Mouse (Mus musculus) adrenal gland, adult 8-10 months (tissue): ENCODE measurements around the gene P4htm. TPM values are rescaled to one million over a fixed set of nuclear protein-coding genes. Genes with fewer than 3 reads are reported as not detected.

Experiments used
- DNase-seq: peaks from one replicate; pipeline ENCODE4 v3.0.0; 2022
- total RNA-seq, 4 experiments: library from RNA; stranded (reverse); gene quantifications; 2 replicates each; pipeline ENCODE4 v1.2.4; 2022

Gene P4htm
- total RNA-seq, 4 experiments from 2014 or later: 7.4 to 14.7 (median 11.6) TPM

DNA sequence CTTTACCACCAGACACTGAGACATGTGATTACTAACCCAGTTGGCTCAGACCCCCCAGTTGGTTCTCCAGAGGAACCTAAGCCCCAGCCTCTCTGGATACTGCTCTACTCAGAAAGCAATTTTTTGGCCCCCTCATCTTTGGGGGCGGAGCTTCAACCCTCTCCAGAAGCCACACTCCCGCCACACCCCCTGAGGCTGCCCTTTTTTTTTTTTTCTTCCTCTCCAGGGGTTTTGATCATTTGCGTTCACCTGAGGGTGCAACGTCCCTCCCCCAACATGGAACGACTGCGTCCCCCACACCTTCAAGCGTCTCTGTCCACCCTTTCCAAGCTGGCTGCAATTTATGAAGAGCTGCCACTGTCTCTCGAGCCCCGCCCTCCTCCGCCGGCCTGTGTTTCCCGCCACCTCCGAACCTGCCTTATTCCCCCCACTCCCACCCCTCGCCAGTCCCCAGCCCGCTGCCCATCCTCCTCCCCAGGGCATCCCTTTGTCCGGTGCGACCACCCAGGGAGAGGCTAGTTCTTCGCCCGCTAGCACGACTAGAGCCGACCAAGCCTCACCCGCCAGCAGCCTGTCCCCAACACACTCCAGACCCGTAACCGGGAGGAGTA is 19.4 kb downstream of the P4htm start:
- peak; percentile 54 for DNase-seq

DNA sequence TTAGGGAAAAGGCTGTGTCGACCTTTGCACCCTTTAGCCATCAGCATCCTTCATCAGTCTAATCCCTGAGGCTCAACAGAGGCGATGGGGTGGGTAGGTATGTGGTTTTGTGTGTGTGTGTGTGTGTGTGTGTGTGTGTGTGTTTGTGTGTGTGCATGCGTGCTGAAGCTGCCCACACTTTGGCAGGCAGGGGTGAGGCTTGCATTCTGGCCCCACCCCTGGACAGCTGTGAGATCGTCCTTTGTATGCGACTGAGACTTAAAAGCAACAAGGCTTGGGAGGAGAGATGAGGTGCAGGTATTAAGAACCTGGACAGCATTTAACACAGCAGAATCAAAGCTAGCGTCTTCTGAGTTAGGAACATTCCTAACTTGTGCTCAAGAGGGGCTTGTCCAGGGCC is 20.4 kb downstream of the P4htm start:
- DNase-seq: no peak

DNA sequence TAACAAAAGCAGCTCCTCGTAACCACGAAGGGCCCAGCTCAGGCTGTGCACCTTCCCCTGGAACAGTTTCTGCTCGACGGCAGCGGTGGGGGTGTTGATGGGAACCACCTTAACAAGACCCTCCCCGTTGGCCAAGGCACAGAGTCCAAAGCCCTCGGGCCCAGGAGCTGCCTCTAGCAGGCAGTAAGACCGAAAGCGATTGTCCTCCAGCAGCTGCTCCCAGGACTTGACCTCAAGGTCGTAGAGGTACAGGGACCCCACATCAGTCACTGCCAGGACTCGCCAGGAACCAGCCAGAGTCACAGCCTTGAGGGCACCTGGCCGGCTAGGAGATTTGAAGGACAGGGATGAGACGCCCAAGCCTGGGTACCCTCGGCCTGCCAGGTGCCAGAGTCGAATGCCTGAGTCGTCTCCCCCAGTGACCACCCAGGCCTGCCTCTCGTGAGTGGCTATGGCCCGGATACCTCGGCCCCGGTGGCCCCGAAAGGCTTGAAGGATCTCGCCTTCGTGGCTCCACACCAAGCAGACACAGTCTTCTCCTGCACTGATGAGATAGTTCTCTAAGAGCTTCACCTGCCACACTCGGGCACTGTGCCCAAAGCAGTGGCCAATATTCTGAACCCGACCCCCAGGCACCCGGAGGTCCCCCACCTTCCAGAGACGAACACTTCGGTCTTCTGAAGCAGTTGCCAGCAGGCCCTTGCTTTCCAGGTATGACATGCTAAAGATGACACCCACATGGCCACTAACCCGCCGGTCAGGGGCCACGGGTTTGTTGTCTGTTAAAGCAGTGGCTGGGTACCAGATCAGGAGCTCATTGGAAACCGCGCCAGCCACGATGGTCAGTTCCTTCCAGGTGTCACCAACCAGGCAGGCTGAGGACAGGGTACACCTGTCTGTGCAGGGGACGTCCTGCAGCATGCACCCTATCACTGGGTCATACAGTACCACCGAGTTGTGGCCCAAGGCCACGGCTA is 21.9 kb downstream of the P4htm start:
- DNase-seq: no peak

DNA sequence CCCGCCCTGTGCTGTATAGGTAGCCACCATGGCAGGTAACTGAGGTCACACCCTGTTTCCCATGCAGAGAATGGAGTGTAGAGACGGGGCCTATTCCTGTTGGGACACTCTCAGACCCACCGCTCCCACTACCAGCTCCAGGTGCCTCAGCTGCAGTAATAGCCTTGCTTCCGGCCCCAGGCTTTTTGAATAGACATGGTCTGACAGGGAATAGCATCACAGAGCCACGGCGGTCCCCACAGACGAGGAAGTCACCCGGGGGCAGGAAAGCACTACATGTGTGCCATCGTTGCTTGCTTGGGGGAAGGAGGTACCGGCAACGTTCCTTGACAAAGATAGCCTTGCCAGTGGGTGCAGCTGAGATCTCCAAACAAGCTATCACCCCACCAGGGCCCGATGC is 22.5 kb downstream of the P4htm start:
- no peak for DNase-seq

DNA sequence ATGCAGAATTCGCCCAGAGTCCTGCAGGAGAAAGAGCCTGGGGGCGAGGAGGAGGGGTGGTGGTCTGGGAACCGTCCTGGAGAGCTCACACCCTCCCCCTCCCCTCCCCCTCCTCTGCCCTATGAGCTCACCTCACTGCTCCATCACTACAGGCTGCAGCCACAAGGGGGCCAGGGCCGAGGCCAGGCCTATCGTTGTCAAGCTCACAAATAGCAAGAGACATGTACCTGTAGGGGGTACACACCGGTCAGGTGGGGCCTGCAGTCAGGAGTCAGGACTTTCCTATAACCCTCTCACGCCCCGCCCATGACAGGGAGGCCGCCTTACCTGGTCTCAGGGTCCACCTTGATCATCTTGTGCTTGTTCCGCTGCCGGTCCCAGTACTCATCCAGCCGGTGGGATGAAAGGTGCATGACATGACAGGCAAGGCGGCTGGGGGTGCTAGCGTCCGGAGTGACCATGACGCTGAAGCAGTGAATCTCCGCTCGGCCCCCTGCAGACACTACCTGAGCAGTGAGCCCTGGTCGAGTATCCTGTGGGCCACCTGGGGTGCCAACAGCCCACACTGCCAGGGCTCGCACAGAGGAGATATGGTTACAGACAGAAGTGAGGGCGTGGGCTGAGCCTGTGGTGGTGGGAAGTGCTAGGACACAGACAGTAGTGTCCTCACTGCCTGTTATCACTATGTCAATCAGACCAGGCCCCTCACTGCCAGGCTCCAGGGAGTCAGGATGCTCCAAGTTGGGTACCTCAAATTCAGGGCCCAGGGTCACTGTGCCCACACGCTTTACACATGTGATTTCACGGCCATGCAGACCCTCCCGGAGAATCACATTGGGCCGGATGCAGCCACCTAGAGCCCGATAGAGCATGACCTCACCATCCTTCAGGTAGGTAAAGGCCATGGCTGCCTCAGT is 23.4 kb downstream of the P4htm start:
- DNase-seq: no peak

DNA sequence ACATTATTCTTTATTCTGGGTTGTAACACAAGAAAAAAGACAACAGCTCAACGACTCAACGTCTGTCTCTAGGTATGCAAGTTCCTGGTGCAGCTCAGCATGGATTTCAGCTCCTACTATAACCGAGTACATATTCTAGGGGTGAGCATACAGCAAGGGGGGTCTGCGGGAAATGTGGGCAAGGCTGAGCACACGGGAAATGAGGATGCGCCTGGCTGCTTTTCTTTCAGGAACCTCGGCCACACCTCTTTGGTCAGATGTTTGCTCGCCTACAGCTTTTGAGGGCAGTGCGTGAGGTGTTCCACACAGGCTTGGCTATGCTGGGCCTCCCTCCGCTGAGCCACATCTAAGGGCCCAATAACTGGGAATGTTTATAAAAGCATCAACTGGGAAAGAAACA is 25.1 kb downstream of the P4htm start:
- DNase-seq: no peak

DNA sequence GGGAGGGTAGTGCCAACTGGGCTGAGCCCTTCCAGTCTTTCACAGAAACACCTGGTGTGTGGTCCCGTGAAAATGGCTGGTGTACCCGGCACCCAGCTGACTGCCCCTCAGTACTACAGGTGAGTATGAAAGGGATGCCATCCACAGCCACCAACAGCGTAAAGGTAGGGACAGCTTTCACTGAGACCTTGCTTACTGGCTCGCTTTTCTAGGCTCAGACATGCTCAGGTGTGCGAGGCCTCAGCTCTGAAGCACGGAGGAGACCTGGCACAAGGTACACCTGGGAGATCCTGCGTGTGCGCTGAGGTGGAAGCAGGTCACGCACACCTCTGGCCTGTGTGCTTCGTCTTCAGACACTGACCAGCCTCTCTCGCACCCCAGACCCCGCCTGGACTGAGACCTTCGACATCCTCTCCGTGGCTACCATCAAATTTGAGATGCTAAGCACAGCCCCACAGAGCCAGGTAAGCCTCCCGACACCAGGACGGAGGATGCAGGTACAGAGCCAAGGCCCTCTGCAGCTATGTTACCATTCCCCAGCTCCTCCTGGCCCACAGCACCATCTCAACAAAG is 26.0 kb downstream of the P4htm start:
- no peak for DNase-seq

DNA sequence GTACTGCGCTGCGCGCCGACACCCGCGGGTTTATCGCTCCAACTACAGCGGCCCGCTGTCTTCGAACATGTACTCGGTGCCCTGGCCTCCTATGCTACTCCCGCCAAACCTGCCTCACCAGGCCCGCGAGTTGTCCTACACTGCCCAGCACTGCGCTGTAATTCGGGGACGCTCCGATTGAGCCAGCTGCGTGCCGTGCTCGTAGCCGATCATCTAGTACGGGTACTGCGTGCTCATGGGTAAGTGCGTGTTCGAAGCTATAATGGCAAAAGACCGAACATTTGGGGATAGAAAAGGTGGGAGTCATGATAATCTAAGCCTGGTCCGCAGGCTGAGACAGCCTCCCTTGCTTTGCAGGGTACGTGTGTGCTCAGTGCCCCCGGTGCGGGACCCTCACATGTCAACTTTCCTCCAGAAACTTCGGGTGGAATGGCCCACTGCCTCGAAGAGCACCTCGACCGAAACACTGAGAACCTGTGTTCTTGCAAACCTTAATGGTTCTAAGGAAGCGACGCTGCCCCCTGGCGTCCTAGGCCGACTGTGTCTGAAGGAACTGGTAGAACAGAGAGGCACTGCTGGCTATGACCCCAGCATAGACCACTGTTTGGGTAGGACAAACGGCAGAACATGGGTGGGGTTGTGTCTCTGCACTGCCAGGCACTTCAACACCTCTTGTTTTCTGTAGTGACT is 27.1 kb downstream of the P4htm start:
- peak; percentile 58 for DNase-seq

DNA sequence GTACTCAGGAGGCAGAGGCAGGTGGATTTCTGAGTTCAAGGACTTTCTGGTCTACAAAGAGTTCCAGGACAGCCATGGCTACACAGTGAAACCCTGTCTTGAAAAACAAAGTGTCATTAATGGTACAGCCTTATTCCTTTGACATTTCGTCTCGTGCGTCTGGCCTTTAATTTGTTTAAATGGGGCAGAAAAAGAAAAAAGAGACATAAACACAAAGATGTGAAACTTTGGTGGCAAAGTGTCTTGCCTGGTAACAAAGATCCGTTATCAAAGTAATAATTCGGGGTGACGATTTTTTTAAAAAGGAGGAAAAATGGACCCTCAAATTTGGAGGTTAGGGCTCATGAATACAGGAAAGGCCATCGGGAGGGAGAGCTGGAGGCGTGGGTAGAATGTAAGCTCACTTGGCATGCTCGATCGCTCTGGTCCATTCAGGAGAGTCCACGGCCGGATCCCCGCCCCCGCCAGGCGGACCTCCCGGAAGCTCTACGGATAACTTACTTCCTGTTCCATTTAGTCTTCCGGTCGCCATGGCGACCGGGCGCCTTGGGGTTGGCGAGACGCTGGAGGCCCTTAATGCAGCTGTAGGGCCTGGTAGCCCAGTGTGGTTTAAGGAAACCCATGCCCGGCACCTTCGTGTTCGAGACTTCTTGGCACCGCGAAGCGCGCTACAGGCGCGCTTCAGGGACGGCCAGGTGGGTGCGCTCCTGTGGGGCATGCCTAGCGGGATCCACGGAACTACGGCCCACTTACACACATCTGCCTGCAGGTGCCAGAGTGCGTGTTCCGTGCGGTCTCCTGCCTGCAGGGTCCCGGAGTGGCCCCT is 27.9 kb downstream of the P4htm start, which contains the start of gene Dalrd3:
Gene Dalrd3 (plus strand): TSS at position 506 of the 826 bp plus-strand sequence.
- peak; percentile 93 for DNase-seq

DNA sequence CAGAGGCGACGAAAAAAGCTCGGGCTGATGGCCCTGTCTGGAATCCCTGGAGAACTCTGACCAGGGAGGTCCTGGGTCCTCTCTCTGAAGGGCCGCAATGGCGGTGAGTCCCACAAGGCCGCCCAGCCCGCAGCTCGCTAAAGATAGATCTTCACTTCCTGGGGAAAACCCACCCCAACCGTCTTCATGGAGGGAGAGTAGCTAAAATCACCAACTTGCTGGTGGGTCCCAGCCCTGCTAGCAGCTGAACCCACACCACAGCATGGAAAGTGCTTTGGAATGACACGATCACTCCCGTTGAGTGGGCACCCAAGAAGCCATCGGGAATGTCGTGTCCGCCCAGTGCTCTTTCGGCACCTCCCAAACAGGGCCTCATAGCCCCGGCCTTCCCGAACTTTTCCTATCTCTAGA is 29.0 kb downstream of the P4htm start:
- DNase-seq: no peak

DNA sequence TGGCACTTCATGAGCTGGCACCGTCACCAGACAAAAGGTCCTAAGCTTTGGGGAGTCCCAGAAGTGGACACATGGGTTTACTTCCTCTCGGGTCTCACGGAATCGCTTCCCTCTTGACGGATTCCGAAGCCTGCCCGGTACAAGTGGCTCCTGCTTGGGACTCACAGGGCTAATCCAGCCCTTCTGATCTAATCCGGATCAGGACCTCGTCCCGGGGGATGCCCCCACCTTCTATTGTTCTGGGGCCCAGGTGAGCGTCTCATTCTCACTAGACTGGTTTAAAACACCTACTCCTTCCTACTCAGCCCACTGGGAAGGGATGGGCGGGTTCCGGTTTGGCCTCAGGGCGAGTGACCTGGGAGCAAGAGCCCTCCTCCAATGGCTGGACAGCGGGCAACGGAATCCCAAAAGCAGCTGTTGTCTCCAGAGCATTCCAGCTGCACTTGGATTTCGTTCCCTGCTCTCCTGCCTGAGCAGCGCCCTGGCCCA is 29.5 kb downstream of the P4htm start:
- no peak for DNase-seq

DNA sequence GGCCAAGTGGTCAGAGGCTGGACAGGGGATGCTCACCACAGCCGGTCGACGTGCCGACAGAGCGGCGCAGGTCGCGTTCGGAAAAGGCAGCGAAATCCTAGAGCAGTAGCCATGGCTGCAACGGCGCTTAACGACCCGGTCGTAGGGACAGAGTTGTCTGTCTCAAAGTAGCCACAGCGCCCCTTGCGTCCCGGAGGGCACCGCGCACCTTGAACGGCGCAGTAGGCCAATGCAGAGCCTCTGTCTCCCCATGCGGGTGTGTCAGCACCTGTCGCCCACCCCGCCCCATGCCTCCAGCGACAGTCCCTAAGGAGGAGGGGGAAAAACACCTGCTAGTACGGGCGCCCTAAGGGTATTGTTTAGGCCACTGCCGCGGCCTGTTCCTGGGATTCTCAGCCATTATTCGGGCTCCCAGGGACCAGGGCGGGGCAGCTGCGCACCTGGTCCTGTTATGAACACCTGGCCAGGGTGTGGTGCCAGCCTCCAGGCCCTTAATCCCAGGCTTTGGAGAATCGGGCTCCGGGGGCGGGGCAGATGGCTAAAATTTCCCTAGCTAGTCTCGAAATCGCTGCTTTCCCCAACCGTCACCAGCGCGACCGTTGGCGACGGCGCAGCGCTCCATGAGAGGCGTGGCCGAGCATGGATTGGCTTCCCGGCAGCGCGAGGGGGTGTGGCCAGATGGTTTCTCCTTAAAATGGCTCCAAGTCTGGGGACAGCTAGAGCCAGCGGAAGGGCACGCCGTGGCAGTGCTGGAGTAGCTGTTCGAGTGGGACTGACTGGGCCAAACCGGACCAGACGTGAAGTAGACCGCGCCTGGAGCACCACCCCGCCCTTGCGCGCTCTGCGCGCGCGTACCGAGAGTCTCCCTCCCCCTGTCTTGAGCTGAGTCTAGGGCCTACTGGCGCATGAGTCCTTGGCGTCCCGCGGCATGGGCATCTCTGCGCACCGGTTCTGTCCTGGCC is 30.4 kb downstream of the P4htm start, which contains the start of gene Ndufaf3:
Gene Ndufaf3 (minus strand): TSS at position 620 of the 962 bp plus-strand sequence.
- DNase-seq: peak; percentile 94

DNA sequence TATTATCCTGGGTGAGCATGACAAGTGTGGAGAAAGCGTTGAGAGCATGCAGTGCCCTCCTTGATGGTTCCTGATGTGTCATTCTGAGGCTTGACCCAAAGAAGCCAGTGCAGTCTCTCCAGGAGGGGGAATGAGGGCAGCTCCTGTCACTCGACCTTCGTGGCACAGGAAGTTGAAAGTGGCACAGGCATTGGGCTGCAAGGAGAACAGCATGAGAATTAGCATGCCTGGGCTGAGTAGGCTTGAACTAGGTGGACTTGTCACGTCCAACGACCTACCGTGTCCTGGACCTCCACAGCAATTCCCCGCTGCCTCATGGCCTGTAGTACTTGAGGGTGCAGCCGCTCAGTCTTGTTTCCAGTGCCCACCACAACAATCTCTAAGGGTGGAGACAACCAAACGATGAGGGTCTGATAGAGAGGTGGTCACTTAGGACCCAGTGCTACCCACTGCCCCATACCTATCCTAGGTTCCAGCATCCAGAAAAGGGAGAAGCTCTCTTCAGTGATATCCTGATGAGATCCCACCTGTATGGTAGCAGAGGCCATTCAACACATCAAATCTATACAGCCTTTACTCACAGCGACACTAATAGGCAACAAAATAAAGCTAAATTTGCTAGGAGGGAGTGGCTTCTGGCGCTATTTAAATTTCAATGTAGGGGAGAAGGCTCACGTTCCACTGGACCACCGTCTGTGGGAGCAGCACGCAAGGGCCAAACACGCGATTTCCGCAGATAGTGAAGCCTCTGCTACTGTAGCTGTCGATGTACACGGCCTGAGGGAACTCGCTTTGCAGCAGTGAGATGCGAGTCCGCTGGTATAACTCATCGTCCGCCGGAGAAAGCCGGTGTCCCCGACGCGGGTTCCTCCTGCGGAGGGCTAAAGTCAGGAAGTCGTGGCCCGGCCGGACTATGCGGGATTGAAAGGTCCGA is 31.3 kb downstream of the P4htm start:
- no peak for DNase-seq

DNA sequence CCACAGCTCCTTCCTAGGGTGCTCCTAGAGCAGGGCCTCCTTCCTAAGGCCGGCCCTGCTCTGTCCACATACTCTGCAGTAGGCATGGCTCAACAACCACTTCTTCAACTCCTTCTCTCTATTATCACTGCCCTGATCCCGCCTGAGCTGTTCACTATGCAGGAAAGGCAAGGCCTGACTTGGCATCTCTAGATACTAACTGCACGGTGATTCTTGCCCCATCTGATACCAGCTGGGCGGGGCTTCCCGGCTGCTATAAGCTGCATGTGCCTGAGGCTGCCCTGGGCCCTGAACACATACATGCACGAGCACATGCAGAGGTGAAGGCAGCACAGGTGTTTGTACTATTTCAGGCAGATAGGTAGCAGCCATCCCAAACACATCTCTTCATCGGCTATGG is 33.3 kb downstream of the P4htm start:
- DNase-seq: no peak

DNA sequence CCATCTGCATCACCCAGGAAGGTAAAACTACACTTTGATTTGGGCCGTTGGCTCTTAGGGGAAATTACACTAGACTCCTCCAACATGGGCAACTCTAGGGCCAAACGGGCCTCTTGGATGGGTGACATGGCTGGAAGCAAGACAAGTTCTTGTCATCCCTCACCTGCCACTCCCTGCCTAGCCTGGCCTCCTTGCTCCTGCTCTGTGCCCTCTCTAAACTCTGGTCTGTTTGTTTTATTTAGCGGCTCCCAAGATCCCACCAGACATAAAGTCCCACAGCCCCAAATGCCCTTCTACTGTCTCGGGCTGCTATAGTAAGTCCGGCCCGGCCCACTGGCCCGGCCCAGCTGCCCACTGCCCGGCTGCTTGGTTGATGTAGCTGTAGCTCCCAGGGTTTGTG is 33.8 kb downstream of the P4htm start:
- no peak for DNase-seq

DNA sequence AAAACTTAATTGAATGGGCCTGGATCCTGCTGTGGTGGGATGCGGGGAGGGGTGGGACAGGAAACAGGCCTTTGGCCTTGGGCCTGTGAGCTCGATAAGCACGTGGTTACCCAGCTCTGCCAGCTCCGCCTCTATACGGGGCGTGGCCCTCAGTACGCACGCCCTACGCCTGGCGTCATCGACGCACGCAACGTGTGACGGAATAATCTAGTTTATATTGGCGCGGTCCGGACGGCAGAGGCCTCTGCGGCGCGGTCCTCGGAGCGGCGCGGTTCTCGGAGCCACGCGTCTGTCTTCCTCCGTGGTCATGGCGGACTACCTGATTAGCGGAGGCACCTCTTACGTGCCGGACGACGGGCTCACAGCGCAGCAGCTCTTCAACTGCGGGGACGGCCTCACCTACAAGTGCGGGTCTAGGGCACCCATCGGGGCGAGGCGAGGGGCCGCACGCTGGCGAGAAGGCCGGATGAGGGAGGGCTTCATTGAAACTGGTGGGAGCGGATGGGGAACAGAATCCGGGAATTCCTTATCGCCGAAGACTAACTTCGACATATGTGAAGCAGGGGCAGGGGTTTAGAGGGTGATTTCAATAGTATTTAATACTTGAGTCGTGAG is 37.1 kb downstream of the P4htm start, which contains the start of gene Impdh2:
Gene Impdh2 (plus strand): TSS at position 60 of the 615 bp plus-strand sequence.
- peak; percentile 94 for DNase-seq

DNA sequence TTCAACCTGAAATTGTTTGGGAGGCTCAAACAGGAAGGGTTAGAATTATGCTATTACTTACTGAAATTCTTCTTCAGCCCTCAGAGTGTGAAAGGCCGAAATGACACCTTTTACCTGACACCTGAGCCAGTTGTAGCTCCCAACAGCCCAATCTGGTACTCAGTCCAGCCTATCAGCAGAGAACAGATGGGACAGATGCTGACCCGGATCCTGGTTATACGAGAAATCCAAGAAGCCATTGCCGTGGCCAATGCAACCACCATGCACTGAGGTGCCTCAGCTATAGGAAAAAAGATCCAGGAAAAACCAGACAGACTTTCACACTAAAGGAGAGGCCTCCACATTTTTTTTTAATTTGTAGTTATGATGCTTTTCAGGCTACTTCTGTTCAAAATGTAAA is 38.3 kb downstream of the P4htm start:
- no peak for DNase-seq
